ENCODE assay signal across 8 mouse cellular contexts in the genomic region with DNA sequence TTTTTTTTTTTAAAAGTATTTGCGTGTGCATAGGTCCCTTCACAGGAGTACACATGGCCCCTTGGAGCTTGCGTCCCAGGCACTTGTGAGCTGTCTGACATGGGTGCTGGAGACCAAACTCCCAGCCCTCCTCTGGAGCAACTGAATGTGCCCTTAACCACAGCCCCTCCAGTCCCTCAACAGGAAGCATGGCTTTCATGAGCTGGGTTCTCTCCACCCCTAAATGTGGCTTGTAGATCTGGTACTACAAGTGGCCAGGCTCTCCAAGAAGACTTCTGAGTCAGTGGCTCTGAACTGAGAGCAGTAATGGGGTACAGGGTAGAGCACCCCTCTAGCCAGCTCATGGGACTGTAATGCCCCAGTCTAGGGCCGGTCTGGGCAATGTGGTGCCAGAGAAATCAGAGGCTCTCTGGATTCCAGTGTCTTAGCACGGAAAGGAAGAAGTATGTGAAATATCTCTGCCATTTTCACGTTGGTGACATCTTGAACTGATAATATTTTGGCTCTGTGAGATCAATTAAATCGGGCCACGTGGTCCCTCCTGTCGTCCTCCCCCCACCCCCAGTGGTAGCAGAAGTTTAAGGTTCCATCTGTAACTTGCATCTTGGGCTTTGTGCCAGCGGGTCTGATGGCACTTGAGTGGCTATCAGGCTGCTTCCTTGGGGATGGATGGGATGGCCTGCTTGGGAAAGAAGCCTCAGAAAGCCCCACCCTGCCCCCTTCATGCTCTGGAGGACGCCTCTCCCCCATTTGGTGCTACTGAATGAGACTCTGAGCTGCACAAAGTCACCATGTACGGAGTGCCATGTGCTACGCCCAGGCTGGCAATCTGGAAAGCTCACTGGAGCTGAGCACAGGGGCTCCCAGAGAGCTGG.
DNase-seq lines count a peak whose midpoint lies in the region; ATAC-seq lines count a peak whose summit lies in the region.

No protein-coding gene starts in this region.

- no peaks in the 10 kb centered on the region for H3K27me3 ChIP-seq in megakaryocyte, embryonic 14.5 days (replicated peaks)
- H3K27me3 ChIP-seq in forebrain, embryonic 12.5 days: no peaks in the 10 kb centered on the region
- no peaks in the 10 kb centered on the region for H3K27me3 ChIP-seq in neural tube, embryonic 13.5 days

- intact Hi-C loops in left cerebral cortex, postnatal 36 days (cut with DNase I): no loop called here

- H3K4me2 ChIP-seq in forebrain, embryonic 12.5 days: peak overlapping the region; percentile 82; the same call in 1 of the 2 replicates
- peak overlapping the region; percentile 88 for H3K4me2 ChIP-seq in neural tube, embryonic 13.5 days

- H3K4me1 ChIP-seq in megakaryocyte, embryonic 14.5 days: peaks cover 99% of the 10 kb centered on the region
- H3K4me1 ChIP-seq in forebrain, embryonic 12.5 days: peaks cover 71% of the 10 kb centered on the region
- H3K4me1 ChIP-seq in neural tube, embryonic 13.5 days (replicated peaks): peaks cover 73% of the 10 kb centered on the region

- H3K9ac ChIP-seq in forebrain, embryonic 12.5 days: no peak overlapping the region; the same call in 1 of the 2 replicates
- H3K9ac ChIP-seq in neural tube, embryonic 13.5 days: peak overlapping the region; percentile 86; the same call in 1 of the 2 replicates

- ATAC-seq in megakaryocyte, adult 5-6 weeks (ENCODE audit: poor library complexity, severe bottlenecking): no peak
- no peak for ATAC-seq in forebrain, embryonic 12.5 days (ENCODE audit: low FRiP score)
- ATAC-seq in neural tube, embryonic 13.5 days (ENCODE audit: low read depth): no peak

- no peaks in the 10 kb centered on the region for H3K9me3 ChIP-seq in megakaryocyte, embryonic 14.5 days
- no peaks in the 10 kb centered on the region for H3K9me3 ChIP-seq in forebrain, embryonic 12.5 days
- no peaks in the 10 kb centered on the region for H3K9me3 ChIP-seq in neural tube, embryonic 13.5 days

- WGBS in forebrain, embryonic 12.5 days: 68% methylated on average over 12 of the region's 12 CpGs
- WGBS in neural tube, embryonic 13.5 days: 72% methylated on average over 12 of the region's 12 CpGs

- H3K36me3 ChIP-seq in megakaryocyte, embryonic 14.5 days (replicated peaks; ENCODE audit: low read length): peaks cover 42% of the 10 kb centered on the region
- H3K36me3 ChIP-seq in forebrain, embryonic 12.5 days (replicated peaks): no peaks in the 10 kb centered on the region
- H3K36me3 ChIP-seq in neural tube, embryonic 13.5 days: no peaks in the 10 kb centered on the region

- peak overlapping the region; percentile 99 for H3K27ac ChIP-seq in forebrain, embryonic 12.5 days
- peak overlapping the region; percentile 99 for H3K27ac ChIP-seq in neural tube, embryonic 13.5 days (replicated peaks)

- peak; percentile 58 to 61 for DNase-seq in layer of hippocampus, adult 8-10 months (ENCODE audit: low spot score in 2 of 2)
- DNase-seq in left cerebral cortex, postnatal 36 days (ENCODE audit: low spot score in 2 of 2): no peak
- no peak for DNase-seq in urinary bladder, postnatal 25 days (ENCODE audit: low spot score)
- DNase-seq in left cerebral cortex, adult 9 months (ENCODE audit: low spot score in 2 of 2): no peak

- peak overlapping the region; percentile 96 for H3K4me3 ChIP-seq in megakaryocyte, embryonic 14.5 days (replicated peaks)
- H3K4me3 ChIP-seq in forebrain, embryonic 12.5 days (replicated peaks): no peak overlapping the region
- H3K4me3 ChIP-seq in neural tube, embryonic 13.5 days: no peak overlapping the region

Comparison
In these comparisons a context has a peak if more than half of its experiments do, and no peak if none do; other contexts are left out.
1. DNase-seq: peak in layer of hippocampus, adult 8-10 months (2 of 2); none in left cerebral cortex, postnatal 36 days (0 of 2), urinary bladder, postnatal 25 days (single experiment) and left cerebral cortex, adult 9 months (0 of 2).